Mouse (Mus musculus) G1E (cell line): ENCODE results near the gene Cbr3.

ENCODE experiments used
- CTCF ChIP-seq: IDR thresholded peaks from 2 replicates; pipeline ENCODE4 v1.5.1; 2012; ENCODE audit warnings: low read depth, low read length, inconsistent platforms, mixed read lengths
- GATA1 ChIP-seq: IDR thresholded peaks from 2 replicates; pipeline ENCODE4 v1.6.1; 2012; ENCODE audit warnings: borderline replicate concordance, low read length, inconsistent platforms, mixed read lengths
- POLR2AphosphoS5 ChIP-seq: IDR thresholded peaks from 2 replicates; pipeline ENCODE4 v1.6.1; 2012; ENCODE audit warnings: low read depth, low read length, inconsistent platforms; ENCODE audit not compliant: insufficient replicate concordance
- TAL1 ChIP-seq: conservative IDR thresholded peaks from 2 replicates; pipeline ENCODE4 v1.6.1; 2012; ENCODE audit warnings: low read depth, low read length, inconsistent platforms, mixed read lengths

- no peak for TF ChIP-seq CTCF
- no peak for TF ChIP-seq GATA1
- TF ChIP-seq TAL1, result no peak
- no peak for TF ChIP-seq POLR2AphosphoS5
Observed at GRCm38 (mm10) chr16:93671064-93671463, 12.0 kb upstream of the Cbr3 start.
